Mouse (Mus musculus): Measurements from ENCODE around the gene Gm10553. TPM values are rescaled to one million over a fixed set of nuclear protein-coding genes. Genes with fewer than 3 reads are reported as not detected.
"Not testable (repeated sequence)": the region's sequence is repeated elsewhere in the genome, so short reads cannot be mapped to it uniquely, and the experiment has no call there.

Gm10553 gene
- total and polyA plus RNA-seq, 3 experiments: not detected

- H3K36me3 ChIP-seq (replicated peaks); ATAC-seq (ENCODE audit: extremely low read depth, insufficient number of reproducible peaks, low FRiP score, poor library complexity, severe bottlenecking): not testable (repeated sequence)
These were observed 10.9 kb downstream of the Gm10553 start for GRCm38 (mm10) chr1:85110876-85111275.

DNA sequence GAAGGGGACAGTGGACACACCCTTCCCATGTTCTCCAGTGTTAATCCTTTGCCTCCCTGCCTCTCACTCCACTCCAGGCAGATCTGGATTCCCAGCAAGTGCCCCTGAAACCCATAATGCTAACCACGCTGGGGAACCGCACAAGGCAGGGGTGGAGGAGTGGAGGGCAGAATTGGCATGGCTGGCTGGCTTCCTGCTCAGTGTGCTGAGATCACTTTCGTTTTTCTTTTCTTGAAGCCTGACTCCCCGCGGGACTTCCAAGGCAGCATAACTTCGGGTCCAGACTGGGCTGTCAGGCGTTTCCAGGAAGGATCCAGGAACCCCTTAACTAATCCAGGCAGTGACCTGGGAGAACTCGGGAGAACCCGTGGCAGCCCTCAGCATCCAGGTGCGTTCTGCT, 11.6 kb downstream of the Gm10553 start:
- not testable (repeated sequence) for H3K36me3 ChIP-seq (replicated peaks); H3K27me3 ChIP-seq (ENCODE audit: insufficient read depth, low read length); DNase-seq (ENCODE audit: low spot score); ATAC-seq (ENCODE audit: extremely low read depth, insufficient number of reproducible peaks, low FRiP score, poor library complexity, severe bottlenecking); H3K4me3 ChIP-seq (ENCODE audit: low read depth, low read length); H3K4me1 ChIP-seq (ENCODE audit: insufficient read depth, low read depth, low read length)
- peaks cover 11% of the 10 kb centered on the region for H3K9me3 ChIP-seq (replicated peaks)

More at GRCm38 (mm10) chr1:85110876-85111275, 10.9 kb downstream of the Gm10553 start:
- H3K9me3 ChIP-seq (replicated peaks): peaks cover 13% of the 10 kb centered on the region
- H3K4me1 ChIP-seq (ENCODE audit: insufficient read depth, low read depth, low read length); H3K27me3 ChIP-seq (ENCODE audit: insufficient read depth, low read length); DNase-seq (ENCODE audit: low spot score); H3K4me3 ChIP-seq (ENCODE audit: low read depth, low read length): not testable (repeated sequence)

- H3K27me3 ChIP-seq (ENCODE audit: insufficient read depth, low read length); H3K36me3 ChIP-seq (replicated peaks); H3K4me1 ChIP-seq (ENCODE audit: insufficient read depth, low read depth, low read length); H3K4me3 ChIP-seq (ENCODE audit: low read depth, low read length); ATAC-seq (ENCODE audit: extremely low read depth, insufficient number of reproducible peaks, low FRiP score, poor library complexity, severe bottlenecking); DNase-seq (ENCODE audit: low spot score): not testable (repeated sequence)
- H3K9me3 ChIP-seq (replicated peaks): peaks cover 13% of the 10 kb centered on the region
These were observed 12.3 kb downstream of the Gm10553 start for GRCm38 (mm10) chr1:85112266-85112665.

DNA sequence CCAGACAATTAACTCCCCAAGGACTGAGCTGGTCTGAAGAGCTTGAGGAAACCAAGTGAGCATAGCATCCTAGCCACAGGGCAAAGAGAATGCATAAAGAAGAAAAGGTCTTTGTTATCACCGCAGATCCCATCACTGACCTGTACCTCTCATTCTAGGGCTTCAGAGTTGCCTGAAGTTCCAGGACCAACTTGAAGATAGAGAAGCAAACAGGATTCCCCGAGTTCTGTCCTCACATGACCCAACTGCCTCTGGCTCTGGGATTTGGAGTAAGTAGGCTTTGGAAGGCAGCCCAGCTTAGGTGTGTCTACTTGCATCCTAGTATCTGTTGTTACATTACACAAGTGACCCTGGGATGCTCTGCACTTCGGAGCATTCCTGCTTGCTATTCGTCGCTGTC, 12.9 kb downstream of the Gm10553 start:
- H3K36me3 ChIP-seq (replicated peaks); H3K4me1 ChIP-seq (ENCODE audit: insufficient read depth, low read depth, low read length); H3K4me3 ChIP-seq (ENCODE audit: low read depth, low read length); H3K27me3 ChIP-seq (ENCODE audit: insufficient read depth, low read length); ATAC-seq (ENCODE audit: extremely low read depth, insufficient number of reproducible peaks, low FRiP score, poor library complexity, severe bottlenecking); DNase-seq (ENCODE audit: low spot score): not testable (repeated sequence)
- peaks cover 16% of the 10 kb centered on the region for H3K9me3 ChIP-seq (replicated peaks)

DNA sequence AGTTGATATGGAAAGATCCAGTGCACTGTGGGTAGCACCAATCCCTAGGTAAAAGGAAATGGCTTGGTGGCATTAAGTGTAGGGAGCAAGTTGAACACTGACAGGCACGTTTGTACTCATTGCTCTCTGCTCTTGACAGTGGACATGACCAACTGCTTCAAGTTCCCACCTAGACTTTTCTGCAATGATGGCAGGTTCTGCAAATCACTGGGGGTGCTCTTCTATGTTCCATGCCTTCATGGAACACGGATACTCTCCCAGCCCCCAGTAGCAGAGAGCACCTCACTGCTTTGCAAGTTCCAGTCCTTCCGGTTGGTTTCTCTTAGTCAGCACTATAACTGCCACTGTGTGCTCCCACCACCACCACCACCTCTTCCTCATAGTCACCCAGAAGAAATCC, 14.1 kb downstream of the Gm10553 start:
- H3K4me3 ChIP-seq (ENCODE audit: low read depth, low read length); H3K27me3 ChIP-seq (ENCODE audit: insufficient read depth, low read length); H3K4me1 ChIP-seq (ENCODE audit: insufficient read depth, low read depth, low read length); H3K36me3 ChIP-seq (replicated peaks); DNase-seq (ENCODE audit: low spot score); ATAC-seq (ENCODE audit: extremely low read depth, insufficient number of reproducible peaks, low FRiP score, poor library complexity, severe bottlenecking): not testable (repeated sequence)
- H3K9me3 ChIP-seq (replicated peaks): peaks cover 19% of the 10 kb centered on the region

DNA sequence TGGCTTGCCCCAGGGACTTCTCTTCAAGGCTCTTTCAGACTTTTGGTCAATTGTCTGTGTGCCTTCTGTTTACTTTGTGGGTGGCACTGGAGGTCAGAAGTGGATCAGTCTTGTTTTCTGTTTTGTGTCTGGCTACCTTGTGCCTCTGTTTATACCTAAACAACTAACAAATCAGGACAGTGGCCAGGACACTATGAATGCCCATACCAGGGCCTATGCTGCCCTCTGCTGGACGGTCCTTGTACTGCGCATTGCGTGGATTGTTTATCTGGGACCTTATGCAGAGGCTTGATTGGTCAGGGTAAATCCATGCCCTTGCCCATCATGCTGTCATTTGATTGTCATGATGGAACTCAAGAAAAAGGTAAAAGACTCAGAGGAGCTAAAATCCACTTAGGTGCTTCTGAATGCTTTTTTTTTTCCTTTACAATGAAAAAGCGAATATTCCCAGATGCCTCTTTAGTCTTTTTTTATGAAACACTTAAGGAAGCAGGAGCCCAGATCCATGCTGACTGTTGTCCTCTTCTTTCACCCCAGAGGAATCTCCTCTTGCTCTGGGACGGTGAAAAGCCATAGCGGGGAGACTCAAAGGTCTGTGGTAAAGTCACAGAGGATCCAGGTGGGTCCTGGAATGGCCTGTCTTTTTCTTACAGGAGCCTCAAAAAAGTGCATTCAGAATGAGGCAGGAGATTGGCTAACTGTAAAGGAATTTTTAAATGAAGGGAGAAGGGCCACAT, 14.9 kb downstream of the Gm10553 start:
- H3K4me3 ChIP-seq (ENCODE audit: low read depth, low read length); H3K27me3 ChIP-seq (ENCODE audit: insufficient read depth, low read length); H3K36me3 ChIP-seq (replicated peaks); DNase-seq (ENCODE audit: low spot score); ATAC-seq (ENCODE audit: extremely low read depth, insufficient number of reproducible peaks, low FRiP score, poor library complexity, severe bottlenecking); H3K4me1 ChIP-seq (ENCODE audit: insufficient read depth, low read depth, low read length): not testable (repeated sequence)
- peaks cover 20% of the 10 kb centered on the region for H3K9me3 ChIP-seq (replicated peaks)

GRCm38 (mm10) chr1:85117537-85117936, 17.6 kb downstream of the Gm10553 start:
- not testable (repeated sequence) for DNase-seq (ENCODE audit: low spot score); H3K27me3 ChIP-seq (ENCODE audit: insufficient read depth, low read length); H3K4me3 ChIP-seq (ENCODE audit: low read depth, low read length); ATAC-seq (ENCODE audit: extremely low read depth, insufficient number of reproducible peaks, low FRiP score, poor library complexity, severe bottlenecking); H3K4me1 ChIP-seq (ENCODE audit: insufficient read depth, low read depth, low read length); H3K36me3 ChIP-seq (replicated peaks)
- peaks cover 16% of the 10 kb centered on the region for H3K9me3 ChIP-seq (replicated peaks)

DNA sequence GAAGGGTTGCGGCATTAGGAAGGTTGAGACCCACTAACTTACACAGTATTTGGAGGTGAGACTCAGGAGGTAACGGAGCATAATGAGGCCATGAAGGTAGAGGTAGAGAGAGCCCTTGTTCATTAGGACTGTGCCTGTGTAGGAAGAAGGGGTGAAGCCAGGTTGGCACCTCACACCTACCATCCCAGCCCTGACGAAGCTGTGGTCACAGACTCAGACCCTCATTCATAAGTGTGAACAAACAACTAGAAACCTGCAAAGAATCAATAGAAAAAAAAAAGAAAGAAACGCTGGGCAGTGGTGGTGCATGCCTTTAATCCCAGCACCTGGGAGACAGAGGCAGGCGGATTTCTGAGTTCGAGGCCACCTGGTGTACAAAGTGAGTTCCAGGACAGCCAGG, 18.4 kb downstream of the Gm10553 start:
- H3K4me3 ChIP-seq (ENCODE audit: low read depth, low read length); H3K4me1 ChIP-seq (ENCODE audit: insufficient read depth, low read depth, low read length); H3K36me3 ChIP-seq (replicated peaks); DNase-seq (ENCODE audit: low spot score); ATAC-seq (ENCODE audit: extremely low read depth, insufficient number of reproducible peaks, low FRiP score, poor library complexity, severe bottlenecking); H3K27me3 ChIP-seq (ENCODE audit: insufficient read depth, low read length): not testable (repeated sequence)
- peaks cover 16% of the 10 kb centered on the region for H3K9me3 ChIP-seq (replicated peaks)

GRCm38 (mm10) chr1:85121841-85122240, 21.9 kb downstream of the Gm10553 start:
- not testable (repeated sequence) for H3K27me3 ChIP-seq (ENCODE audit: insufficient read depth, low read length); ATAC-seq (ENCODE audit: extremely low read depth, insufficient number of reproducible peaks, low FRiP score, poor library complexity, severe bottlenecking); H3K4me3 ChIP-seq (ENCODE audit: low read depth, low read length); H3K4me1 ChIP-seq (ENCODE audit: insufficient read depth, low read depth, low read length); H3K36me3 ChIP-seq (replicated peaks); DNase-seq (ENCODE audit: low spot score)
- H3K9me3 ChIP-seq (replicated peaks): peaks cover 13% of the 10 kb centered on the region

- H3K27me3 ChIP-seq (ENCODE audit: insufficient read depth, low read length); H3K4me3 ChIP-seq (ENCODE audit: low read depth, low read length); H3K36me3 ChIP-seq (replicated peaks); DNase-seq (ENCODE audit: low spot score); ATAC-seq (ENCODE audit: extremely low read depth, insufficient number of reproducible peaks, low FRiP score, poor library complexity, severe bottlenecking); H3K4me1 ChIP-seq (ENCODE audit: insufficient read depth, low read depth, low read length); H3K9me3 ChIP-seq (replicated peaks): not testable (repeated sequence)
These were observed 33.7 kb downstream of the Gm10553 start for GRCm38 (mm10) chr1:85133671-85134070.

Measured in G1E (cell line).